Mouse (Mus musculus): ENCODE measurements at regions not wholly inside any gene's neighbourhood (a gene's known extent, or its start where the extent isn't known, plus 50 kb on each side); places are given as distances from the start of the nearest gene placed in this dataset.

DNA sequence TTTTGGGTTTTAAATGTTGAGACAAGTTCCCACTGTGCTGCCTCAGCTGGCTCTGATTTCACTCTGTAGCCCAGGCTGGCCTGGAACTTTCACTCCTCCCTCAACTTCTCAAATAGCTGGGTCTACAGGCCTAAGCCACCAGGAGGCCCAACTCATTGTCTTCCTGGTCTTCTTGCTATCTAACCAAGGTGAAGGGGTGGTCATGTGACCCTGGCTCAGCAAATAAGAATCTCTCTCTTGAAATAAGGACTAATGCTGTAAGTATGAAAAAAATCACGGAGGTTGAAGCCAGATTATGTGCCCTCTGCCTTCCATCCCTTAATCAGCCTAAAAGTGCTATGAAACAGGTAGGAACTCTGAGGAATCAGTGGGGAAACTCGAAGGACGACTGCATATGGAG, 208.7 kb upstream of the Rreb1 start:
- no peak for DNase-seq (ENCODE audit: low spot score)

DNA sequence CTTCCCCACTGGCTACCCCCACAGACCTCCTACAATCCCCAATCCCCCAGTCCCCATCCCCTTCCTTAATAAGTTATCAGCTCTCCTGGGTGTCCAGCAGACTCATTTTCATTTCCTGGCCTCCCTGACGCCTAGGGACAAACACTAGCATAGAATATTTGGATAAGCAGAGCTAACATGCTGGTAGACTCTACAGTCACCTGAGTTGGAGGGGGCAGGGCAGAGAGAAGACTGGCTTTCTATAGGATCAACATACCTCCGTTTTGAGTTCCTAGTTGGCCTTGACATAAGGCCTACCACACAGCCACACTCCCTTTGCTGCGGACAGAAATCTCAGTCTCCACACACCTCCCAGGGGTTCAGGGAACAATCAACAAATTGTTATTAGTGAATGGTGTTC, 205.2 kb upstream of the Rreb1 start:
- DNase-seq (ENCODE audit: low spot score): no peak

- DNase-seq (ENCODE audit: low spot score): no peak
Measured at GRCm38 (mm10) chr13:37579231-37579630, 199.0 kb upstream of the Rreb1 start.

GRCm38 (mm10) chr13:37579775-37580174, 198.4 kb upstream of the Rreb1 start:
- DNase-seq (ENCODE audit: low spot score): no peak

DNA sequence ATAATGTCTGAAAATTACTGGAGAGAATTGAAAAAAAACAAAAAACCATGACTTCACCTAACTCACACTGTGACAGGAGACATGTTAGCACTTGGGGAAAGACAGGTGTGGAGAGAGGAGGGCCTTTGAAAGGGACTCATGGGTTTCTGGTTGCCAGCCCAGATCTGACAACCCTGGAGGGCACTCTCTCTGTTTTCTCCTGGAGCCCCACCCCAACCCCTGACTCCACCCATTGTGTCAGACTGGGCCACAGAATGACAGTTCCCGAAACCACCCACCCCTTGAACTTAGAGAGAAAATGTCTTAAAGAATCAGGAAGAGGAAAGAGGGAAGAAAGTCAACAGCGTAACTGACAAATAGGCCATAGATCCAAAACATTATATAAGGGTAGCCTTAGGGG, 197.4 kb upstream of the Rreb1 start:
- no peak for DNase-seq (ENCODE audit: low spot score)

DNA sequence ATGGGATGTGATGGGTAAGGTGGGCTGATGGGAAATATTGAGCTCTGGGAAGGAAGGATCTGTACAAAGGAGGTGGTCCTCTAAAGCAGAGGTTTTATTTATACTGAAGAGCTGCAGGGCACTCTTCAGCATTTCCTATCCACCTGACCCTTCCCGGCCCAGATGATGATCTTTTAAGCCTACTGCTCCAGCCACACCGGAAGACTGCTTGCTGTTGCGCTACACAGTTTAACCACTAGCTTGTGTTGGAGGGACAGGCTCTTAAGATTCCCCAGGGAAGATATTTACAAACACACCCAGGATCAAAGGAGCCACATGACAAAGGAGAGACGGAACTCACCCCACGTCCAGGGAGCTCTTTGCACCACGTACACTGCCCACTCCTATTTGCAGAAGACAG, 196.8 kb upstream of the Rreb1 start:
- DNase-seq (ENCODE audit: low spot score): no peak

GRCm38 (mm10) chr13:37585476-37585875, 192.7 kb upstream of the Rreb1 start:
- DNase-seq (ENCODE audit: low spot score): no peak

GRCm38 (mm10) chr13:37586511-37586910, 191.7 kb upstream of the Rreb1 start:
- DNase-seq (ENCODE audit: low spot score): no peak

- DNase-seq (ENCODE audit: low spot score): no peak
Measured at GRCm38 (mm10) chr13:37587911-37588310, 190.3 kb upstream of the Rreb1 start.

DNA sequence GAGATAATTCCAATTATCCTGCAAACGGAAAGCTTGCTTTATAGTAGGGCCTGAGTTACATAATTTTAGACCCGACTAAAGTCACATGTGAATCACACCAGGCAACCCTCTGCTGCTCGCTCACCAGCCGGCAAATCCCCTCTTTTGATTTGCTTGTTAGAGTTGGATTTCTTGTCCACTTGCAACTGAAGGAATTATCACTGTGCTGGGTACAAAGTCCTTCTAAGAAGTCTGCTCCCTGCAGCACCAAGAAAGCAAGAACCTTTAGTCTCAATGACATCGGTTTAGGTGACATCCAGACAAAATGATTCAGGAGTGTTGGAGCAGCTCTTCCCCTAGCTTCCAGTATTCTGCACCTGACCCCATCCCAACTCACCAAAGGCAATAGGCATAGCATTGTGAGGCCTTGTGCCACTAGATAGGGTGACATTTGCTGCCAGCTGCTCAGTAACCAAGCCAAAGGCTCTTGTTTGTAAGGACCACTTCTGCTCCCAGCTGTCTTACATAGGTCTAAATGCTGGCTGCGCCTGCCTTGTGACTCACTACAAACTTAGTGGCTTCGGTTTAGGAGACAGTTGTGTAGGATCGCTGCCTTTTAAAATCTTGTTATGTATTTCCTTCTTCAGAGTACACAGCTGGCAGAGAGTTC, 189.5 kb upstream of the Rreb1 start:
- DNase-seq (ENCODE audit: low spot score): no peak

DNA sequence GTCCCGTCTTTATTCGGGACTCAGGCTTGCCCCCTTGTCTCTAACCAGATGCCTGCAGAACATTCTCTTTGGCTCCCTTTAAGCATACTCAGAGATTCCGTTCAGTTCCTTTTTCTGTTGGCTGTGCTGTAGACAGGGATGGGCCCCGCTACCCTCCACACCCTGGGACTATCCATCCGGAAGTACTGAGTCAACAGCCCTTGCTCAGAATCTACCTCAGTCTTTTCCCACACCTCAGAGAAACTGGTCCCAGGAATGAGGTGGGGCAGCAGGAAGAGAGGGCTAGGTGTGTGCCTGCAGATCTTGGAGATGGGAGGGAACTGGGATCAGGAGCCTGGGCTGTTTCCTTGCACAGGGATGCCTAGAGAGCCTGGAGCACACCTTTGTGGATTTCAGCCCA, 186.1 kb upstream of the Rreb1 start:
- no peak for DNase-seq (ENCODE audit: low spot score)

GRCm38 (mm10) chr13:37595196-37595595, 183.0 kb upstream of the Rreb1 start:
- no peak for DNase-seq (ENCODE audit: low spot score)

- no peak for DNase-seq (ENCODE audit: low spot score)
Measured at GRCm38 (mm10) chr13:37597575-37597974, 180.6 kb upstream of the Rreb1 start.

DNA sequence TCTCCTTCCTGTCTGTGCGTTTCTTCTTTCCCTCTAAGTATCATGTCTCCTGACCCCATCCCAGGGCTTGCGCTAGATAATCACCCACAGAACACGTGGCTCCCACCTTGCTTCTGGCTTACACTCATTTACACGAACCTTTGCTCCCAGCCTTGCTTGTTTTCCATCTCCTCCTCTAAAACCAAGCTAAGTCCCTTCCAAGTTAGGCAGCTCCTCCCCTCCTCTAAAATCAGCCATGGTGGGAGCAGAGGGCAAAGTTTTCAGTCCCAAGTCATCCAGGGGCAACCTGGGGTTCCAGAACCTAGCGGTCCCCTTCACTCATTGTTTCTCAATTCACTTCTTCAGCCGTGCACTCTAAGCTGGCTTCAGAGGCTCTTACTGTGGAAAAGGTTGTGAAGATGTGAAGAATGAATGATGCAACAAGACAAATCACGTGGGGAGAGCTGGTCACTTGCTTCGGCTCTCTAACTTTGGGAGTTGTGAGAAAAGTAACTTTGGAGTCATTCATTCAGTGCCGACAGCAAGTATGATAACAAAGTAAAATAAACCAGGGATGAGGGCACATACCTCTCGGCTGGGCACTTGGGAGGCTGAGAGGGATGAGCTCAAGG, 179.9 kb upstream of the Rreb1 start:
- DNase-seq (ENCODE audit: low spot score): no peak

DNA sequence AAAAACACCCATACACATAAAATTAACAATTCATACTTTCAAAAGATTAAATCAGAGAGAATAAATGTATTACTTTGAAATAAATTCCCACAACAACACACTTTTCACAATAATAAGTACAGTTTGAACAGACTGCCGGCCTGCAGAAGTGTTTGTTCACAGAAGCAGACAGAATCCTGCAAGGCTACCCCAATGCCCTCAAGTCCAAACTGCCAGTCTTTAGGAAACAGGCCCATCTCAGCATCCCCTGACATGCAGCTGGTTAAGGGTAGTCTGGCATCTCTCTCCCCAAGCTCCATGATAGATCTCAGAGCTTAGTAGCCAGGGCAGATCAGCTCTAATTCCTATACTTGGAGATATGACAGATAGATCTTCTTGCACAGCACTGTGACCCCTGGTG, 178.5 kb upstream of the Rreb1 start:
- DNase-seq (ENCODE audit: low spot score): no peak

DNA sequence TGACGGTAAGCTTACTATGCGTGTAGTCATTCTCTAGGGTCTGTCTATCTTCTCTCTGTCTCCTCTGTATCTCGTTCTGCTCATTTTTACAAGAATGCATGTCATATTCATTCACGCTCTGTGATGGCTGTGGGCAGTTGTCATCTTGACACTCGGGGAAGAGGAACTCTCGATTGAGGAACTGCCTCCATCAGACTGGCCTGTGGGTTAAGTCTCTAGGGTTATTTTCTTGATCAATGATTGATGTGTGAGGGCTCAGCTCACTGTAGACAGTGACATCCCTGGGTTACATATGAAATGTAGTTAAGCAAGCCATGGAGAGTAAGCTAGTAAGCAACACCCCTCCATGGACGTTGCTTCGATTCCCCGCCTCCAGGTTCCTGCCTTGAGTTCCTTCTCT, 178.0 kb upstream of the Rreb1 start:
- no peak for DNase-seq (ENCODE audit: low spot score)

GRCm38 (mm10) chr13:37601068-37601467, 177.1 kb upstream of the Rreb1 start:
- no peak for DNase-seq (ENCODE audit: low spot score)

DNA sequence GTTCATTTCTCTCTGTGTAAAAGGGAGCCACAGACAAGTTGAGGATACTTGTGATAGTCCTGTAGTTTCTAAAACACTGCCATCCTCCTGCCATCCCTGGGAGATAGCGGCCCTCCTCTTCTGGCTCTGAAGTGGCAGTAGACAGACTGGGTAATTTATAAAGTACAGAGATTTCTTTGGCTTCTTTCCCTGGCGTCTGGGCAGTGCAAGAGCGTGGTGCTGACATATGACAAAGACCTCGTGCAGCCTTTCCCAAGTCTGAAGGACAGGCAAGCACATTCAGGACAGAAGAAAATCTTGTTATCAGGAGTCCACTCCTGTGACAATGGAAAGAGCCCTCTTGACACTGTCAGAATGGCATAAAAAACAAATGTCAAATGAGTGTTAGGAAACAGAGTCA, 175.9 kb upstream of the Rreb1 start:
- DNase-seq (ENCODE audit: low spot score): no peak

GRCm38 (mm10) chr13:37603226-37603994, 174.8 kb upstream of the Rreb1 start:
- DNase-seq (ENCODE audit: low spot score): no peak

GRCm38 (mm10) chr13:37606250-37606649, 171.9 kb upstream of the Rreb1 start:
- DNase-seq (ENCODE audit: low spot score): no peak

- DNase-seq (ENCODE audit: low spot score): no peak
Measured at GRCm38 (mm10) chr13:37609085-37609484, 169.1 kb upstream of the Rreb1 start.

- DNase-seq (ENCODE audit: low spot score): no peak
Measured at GRCm38 (mm10) chr13:37611387-37611786, 166.8 kb upstream of the Rreb1 start.

- DNase-seq (ENCODE audit: low spot score): no peak
Measured at GRCm38 (mm10) chr13:37617015-37617414, 161.2 kb upstream of the Rreb1 start.

Data from layer of hippocampus, adult 9-10 months (tissue).